Mouse (Mus musculus) urinary bladder, postnatal 10 days (tissue): ENCODE measurements at regions not wholly inside any gene's neighbourhood (a gene's known extent, or its start where the extent isn't known, plus 50 kb on each side); places are given as distances from the start of the nearest gene placed in this dataset.

Experiments used
- DNase-seq: peaks from one replicate; pipeline ENCODE4 v3.0.0; 2022; ENCODE audit warnings: low spot score

- DNase-seq = no peak
Measured at GRCm38 (mm10) chr13:90584766-90585165, 320.4 kb downstream of the Atp6ap1l start.

DNA sequence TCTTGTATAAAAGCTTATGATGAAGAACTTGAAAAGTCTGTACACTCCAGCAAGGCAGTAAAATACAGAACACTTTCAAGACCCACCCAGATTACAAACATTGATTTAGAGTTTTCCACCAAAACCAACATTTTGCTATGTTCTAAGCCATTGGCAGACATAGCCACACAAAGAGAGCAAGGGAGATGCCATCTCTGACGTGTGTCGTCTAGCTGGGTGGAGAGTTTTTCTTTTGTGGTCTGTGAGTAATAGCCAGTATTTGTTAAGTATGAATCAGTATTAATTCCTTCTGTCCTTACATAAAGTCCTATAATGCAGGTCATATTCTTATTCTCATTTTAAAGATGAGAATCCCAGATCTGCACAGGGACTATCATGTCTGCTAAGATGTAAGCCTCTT is 329.8 kb downstream of the Atp6ap1l start:
- DNase-seq = no peak

DNA sequence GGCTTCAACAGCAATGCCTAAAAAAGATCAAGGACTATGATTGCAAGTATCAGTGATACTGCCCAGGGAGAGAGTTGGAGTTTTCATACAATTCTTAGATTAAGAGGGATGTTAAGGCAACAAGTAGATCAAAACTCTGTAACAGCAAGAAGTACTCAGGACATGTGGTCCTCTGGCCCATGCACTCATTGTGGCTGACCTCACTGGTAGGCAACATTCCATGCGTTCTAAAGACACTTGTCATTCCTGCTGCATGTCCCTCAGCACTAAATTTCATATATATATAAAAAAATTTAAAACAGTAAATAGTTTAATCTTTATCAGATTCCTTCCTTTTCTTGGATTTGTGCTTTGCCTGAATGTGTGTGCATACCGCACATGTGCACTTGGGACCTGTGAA is 332.6 kb downstream of the Atp6ap1l start:
- DNase-seq = no peak

GRCm38 (mm10) chr13:90563183-90563840 is 341.8 kb downstream of the Atp6ap1l start:
- DNase-seq = no peak

DNA sequence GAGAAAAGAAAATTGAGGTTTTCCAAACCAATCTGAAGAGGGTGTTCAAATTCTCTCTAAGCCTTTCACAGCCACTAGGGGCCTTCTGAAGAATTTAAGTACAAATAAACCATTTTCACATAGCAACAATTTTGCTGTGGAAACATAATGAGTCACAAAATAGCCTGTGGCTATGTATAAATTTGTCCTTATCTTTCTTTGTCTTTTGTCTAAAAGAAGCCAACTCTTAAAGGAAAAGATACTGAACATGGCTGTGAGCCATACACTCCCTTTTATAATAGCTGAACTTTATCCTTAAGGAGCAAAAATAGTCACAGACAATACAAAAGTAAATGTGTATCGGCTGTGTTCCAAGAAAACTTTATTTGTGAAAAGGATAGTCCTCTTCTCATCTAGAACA is 345.1 kb downstream of the Atp6ap1l start:
- DNase-seq = no peak

- no peak for DNase-seq
Measured at GRCm38 (mm10) chr13:90559481-90559880, 345.7 kb downstream of the Atp6ap1l start.

GRCm38 (mm10) chr13:90551166-90551565 is 354.0 kb downstream of the Atp6ap1l start:
- no peak for DNase-seq

- DNase-seq = no peak
Measured at GRCm38 (mm10) chr13:90546288-90547035, 358.7 kb downstream of the Atp6ap1l start.

- no peak for DNase-seq
Measured at GRCm38 (mm10) chr13:90545816-90546215, 359.3 kb downstream of the Atp6ap1l start.

GRCm38 (mm10) chr13:90537525-90537924 is 367.6 kb downstream of the Atp6ap1l start:
- no peak for DNase-seq

DNA sequence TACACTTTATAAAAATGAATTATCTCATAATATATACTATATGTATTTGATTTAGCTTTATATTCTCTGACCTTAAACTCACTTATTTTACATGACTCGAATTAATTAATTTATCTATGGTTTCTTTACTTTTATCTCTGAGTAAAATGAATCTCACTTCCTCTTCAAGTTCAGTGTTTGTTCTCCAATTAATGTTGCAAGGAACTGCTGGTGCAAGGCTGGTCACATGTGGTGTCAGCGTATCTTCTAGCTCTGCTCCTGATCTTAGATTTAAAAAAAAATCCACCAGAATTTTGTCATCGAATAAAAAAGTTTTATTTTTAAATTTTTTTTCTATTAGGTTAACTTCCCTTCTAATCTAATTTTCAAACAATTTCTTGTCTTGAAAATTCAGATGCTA is 378.2 kb downstream of the Atp6ap1l start:
- DNase-seq = no peak

DNA sequence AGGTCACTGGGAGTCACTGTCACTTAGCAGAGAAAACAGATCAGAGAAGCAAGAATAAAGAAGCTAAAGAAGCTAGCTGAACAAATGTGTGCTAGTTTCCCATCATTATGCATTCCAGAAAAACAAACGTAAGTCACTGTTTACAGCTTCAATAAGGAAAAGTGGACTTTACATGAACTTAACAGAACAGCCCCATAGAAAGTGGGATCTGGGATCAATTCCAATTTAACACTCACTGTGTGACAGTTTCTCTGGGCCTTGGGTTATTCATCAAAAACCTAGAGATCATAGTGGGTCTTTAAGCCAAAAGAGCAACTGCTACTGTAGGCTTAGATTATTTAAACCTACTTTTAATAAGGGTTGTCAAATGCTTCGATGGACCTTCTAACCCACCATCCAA is 379.4 kb downstream of the Atp6ap1l start:
- no peak for DNase-seq

DNA sequence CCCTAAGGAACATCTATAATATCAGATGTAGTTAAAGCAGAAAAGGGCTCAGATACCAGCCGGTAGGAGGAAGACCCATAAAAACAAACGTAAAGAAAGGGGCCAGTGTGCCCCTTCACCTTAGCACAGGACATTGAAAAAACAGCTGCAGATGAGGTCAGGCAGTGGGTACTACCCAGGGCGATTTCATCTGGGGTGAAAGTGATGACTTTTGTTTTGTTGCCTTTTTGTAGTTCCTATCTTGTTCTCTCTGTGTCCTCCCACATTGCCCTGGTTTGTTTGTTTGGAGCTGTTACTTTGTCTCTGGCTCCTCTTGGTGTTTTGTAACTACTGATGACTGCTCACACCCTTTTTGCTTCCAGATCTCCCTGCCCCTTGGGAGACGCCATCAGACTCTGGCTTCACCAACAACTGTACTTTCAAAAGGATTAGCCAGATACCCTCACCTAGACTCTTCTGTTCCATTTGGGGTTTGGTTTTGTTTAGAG is 383.4 kb downstream of the Atp6ap1l start:
- no peak for DNase-seq

- DNase-seq = no peak
Measured at GRCm38 (mm10) chr13:90520992-90521757, 384.0 kb downstream of the Atp6ap1l start.

GRCm38 (mm10) chr13:90515773-90516503 is 389.2 kb downstream of the Atp6ap1l start:
- peak; percentile 26 for DNase-seq

- no peak for DNase-seq
Measured at GRCm38 (mm10) chr13:90513867-90514266, 391.3 kb downstream of the Atp6ap1l start.

DNA sequence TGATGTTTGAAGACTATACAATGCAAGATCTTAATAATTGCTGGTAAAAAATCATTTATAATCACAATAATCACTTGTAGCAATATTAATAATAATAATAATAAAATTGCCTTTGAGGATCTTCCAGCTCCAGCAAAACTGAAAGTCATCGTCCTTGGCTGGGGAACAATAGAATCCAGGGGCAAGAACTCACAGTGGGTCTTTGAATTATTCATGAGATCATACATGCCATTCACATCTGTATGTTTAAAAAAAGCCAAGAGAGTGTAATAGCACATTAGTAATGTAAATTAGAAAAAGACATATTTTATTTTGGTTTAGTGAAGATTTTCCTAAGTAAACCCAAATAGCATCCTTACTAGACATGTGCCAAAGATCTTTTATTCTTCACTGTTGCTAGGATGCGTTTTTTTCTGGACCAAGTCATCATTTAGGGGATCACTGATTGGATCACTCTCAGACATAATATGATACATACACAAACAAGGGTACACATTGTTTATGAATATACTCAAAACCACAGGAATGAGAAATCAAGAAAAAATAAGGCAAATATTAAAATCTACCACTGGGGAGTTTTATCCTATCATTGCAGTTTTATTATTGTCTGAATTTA is 392.3 kb downstream of the Atp6ap1l start:
- no peak for DNase-seq

GRCm38 (mm10) chr13:90510479-90510878 is 394.7 kb downstream of the Atp6ap1l start:
- DNase-seq = no peak

- no peak for DNase-seq
Measured at GRCm38 (mm10) chr13:90503188-90503587, 402.0 kb downstream of the Atp6ap1l start.

GRCm38 (mm10) chr13:90502141-90502540 is 403.0 kb downstream of the Atp6ap1l start:
- DNase-seq = no peak

GRCm38 (mm10) chr13:90498978-90499377 is 406.2 kb downstream of the Atp6ap1l start:
- no peak for DNase-seq

DNA sequence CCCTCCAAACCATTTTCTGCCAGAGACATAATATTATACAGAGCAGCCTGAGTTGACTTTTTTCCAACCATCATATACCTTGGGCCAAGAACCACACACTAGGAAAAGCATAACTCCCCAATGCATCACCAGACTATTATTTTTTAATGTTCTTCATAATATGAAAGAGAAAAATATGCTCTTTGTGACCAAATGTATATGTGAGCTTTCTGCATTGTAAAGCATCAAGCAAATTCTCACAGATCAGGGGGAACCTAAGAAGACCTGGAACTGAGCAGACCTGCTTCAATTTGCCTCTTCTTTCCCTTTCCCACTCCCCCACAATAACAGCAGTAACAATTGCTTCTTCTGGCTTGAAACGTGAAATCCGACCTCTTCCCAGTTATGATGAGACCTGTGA is 407.6 kb downstream of the Atp6ap1l start:
- DNase-seq = no peak
